Mouse (Mus musculus) heart, embryonic 14.5 days (tissue): ENCODE data around the gene Prom1. TPM values are rescaled to one million over a fixed set of nuclear protein-coding genes. Genes with fewer than 3 reads are reported as not detected.

Experiments used
- ATAC-seq: fragments of 200-750 bp; cut with Nextera tagmentation; 2 replicates; pipeline ENCODE4 v1.8.0; 2017; ENCODE audit warnings: low read depth, moderate TSS enrichment; ENCODE audit not compliant: insufficient number of reproducible peaks, insufficient read depth, low FRiP score
- H3K27ac ChIP-seq, 2 experiments: fragments of 200-500 bp in 1 of 2; fragments of 300-500 bp in 1 of 2; sonication (generic) in 1 of 2; replicated peaks in 1 of 2; 2 replicates each; pipeline ENCODE4 v1.5.1; 2012 to 2014; ENCODE audit warnings: low read depth in 2 of 2, low read length in 2 of 2, control low read depth in 1 of 2, mild to moderate bottlenecking in 1 of 2, mixed read lengths in 1 of 2; ENCODE audit not compliant: control insufficient read depth in 1 of 2, insufficient read depth in 1 of 2
- H3K27me3 ChIP-seq: fragments of 300-500 bp; sonication (generic); 2 replicates; pipeline ENCODE4 v1.6.1; 2014; ENCODE audit warnings: mild to moderate bottlenecking, low read length, control low read depth; ENCODE audit not compliant: control insufficient read depth, insufficient read depth
- H3K36me3 ChIP-seq: fragments of 300-500 bp; sonication (generic); 2 replicates; pipeline ENCODE4 v1.6.1; 2014; ENCODE audit warnings: mild to moderate bottlenecking, control low read depth, low read length, mixed read lengths; ENCODE audit not compliant: control insufficient read depth, insufficient read depth
- H3K4me1 ChIP-seq, 2 experiments: fragments of 200-500 bp in 1 of 2; fragments of 300-500 bp in 1 of 2; sonication (generic) in 1 of 2; 2 replicates each; pipeline ENCODE4 v1.6.1; 2012 to 2014; ENCODE audit warnings: low read length in 2 of 2, control low read depth in 1 of 2, mixed read lengths in 1 of 2; ENCODE audit not compliant: control insufficient read depth in 2 of 2, insufficient read depth in 2 of 2
- H3K4me2 ChIP-seq: fragments of 300-500 bp; sonication (generic); 2 replicates; pipeline ENCODE4 v1.6.1; 2014; ENCODE audit warnings: mild to moderate bottlenecking, low read length
- H3K4me3 ChIP-seq, 2 experiments: fragments of 200-500 bp in 1 of 2; fragments of 300-500 bp in 1 of 2; sonication (generic) in 1 of 2; 2 replicates each; pipeline ENCODE4 v1.5.1; 2012 to 2014; ENCODE audit warnings: low read length in 2 of 2, mild to moderate bottlenecking in 2 of 2, control low read depth in 1 of 2, low read depth in 1 of 2, moderate library complexity in 1 of 2; ENCODE audit not compliant: control insufficient read depth in 1 of 2, insufficient read depth in 1 of 2
- H3K9ac ChIP-seq: fragments of 300-500 bp; sonication (generic); 2 replicates; pipeline ENCODE4 v1.6.1; 2014; ENCODE audit warnings: mild to moderate bottlenecking, low read length
- H3K9me3 ChIP-seq: fragments of 300-500 bp; sonication (generic); 2 replicates; pipeline ENCODE4 v1.6.1; 2016; ENCODE audit warnings: low read length, control low read depth; ENCODE audit not compliant: control insufficient read depth
- WGBS: fragments of 180-500 bp; shearing (Covaris S2); extraction: QIAGEN DNeasy Blood & Tissue Kit; methylation state at CpG from one replicate; pipeline ENCODE4 v1.1.7; 2014; 5-methylcytosine and 5-hydroxymethylcytosine counted together
- polyA plus RNA-seq: library from polyadenylated mRNA; unstranded; fragments of >200 nt; fragmentation: Nextera tagmentation; extraction: Ambion mirVana; gene quantifications from 2 replicates; pipeline ENCODE4 v1.2.1, GENCODE M21; 2014

Gene Prom1
- polyA plus RNA-seq, 1 experiment from 2014 or later, result 11.3 TPM

DNA sequence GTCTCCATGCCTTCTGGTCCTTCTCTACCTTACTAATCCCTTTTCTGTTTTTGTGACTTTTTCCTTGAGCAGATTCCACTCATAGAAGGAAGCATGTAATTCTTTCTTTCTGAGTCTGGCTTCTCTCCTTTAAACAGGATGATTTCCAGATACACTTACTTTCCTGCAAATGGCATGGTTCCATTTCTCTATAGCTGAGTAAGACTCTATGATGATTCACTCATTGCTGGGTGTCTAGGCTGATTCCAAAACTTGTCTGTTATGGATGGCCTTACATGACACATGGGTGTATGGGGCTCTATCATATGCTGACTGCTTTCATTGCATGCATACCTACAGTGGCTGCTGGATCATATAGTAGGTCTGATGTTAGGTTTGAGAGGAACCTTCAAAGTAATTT lies 115.6 kb downstream of the Prom1 start:
- no peaks in the 10 kb centered on the region for H3K36me3 ChIP-seq
- ATAC-seq, result no peak
- no peak overlapping the region for H3K9ac ChIP-seq
- H3K9me3 ChIP-seq, result no peaks in the 10 kb centered on the region
- H3K27ac ChIP-seq, result no peak overlapping the region
- no peaks in the 10 kb centered on the region for H3K4me1 ChIP-seq
- no peaks in the 10 kb centered on the region for H3K27me3 ChIP-seq
- H3K4me2 ChIP-seq, result no peak overlapping the region
- H3K4me3 ChIP-seq, result no peak overlapping the region

DNA sequence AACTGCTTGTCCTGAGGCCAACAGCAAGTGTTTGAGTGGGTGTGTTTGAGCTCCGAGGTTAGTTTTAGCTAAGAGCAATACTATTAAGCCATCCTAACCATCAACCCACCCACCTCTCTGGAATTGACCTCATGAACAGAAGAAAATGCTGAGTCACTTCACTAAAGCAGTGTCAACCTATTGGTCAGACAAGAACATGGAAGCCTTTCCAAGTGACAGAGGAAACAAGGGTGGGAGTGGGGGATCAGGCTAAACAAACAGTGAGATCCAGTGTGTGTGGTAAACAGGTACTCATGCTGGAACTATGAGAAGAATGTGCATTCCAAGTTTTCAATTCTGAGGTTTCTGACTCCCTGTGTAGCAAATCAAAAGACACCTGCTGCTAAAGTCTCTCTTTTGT lies 118.9 kb downstream of the Prom1 start:
- H3K9ac ChIP-seq, result no peak overlapping the region
- no peaks in the 10 kb centered on the region for H3K27me3 ChIP-seq
- no peaks in the 10 kb centered on the region for H3K36me3 ChIP-seq
- H3K4me2 ChIP-seq, result no peak overlapping the region
- ATAC-seq, result no peak
- no peak overlapping the region for H3K4me3 ChIP-seq
- no peak overlapping the region for H3K27ac ChIP-seq
- 76% methylated on average over 1 of the region's 1 CpGs for WGBS
- no peaks in the 10 kb centered on the region for H3K4me1 ChIP-seq
- no peaks in the 10 kb centered on the region for H3K9me3 ChIP-seq

DNA sequence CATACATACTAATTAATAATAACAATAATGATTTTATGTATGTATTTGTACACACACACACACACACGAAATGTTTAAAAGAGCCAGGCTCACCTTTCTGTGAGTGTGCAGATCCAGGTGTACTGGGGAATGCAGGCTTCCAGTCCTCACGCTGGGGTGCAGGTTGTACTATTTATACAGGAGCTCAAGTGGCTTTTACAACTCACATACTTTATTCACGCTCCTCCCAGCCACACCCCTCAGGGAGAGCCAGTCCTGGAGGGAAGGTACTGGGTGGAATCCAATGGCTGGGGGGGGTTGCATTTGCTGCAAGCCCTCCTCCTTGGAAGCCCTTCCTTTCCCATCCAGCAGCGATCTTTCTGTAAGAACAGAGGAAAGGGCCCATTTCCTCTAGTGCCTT lies 120.2 kb downstream of the Prom1 start, which contains the start of gene Fgfbp1:
Gene Fgfbp1, minus strand, starts transcription at position 160 of the 400 bp plus-strand sequence.
- Histone ChIP-seq H3K27ac (no peak within 1 kb of the TSS), H3K9me3 (no peaks in the 10 kb centered on the region), H3K27me3 (no peaks in the 10 kb centered on the region), H3K9ac (no peak within 1 kb of the TSS), H3K4me2 (no peak within 1 kb of the TSS), H3K4me3 (no peak within 1 kb of the TSS), H3K36me3 (no peaks in the 10 kb centered on the region), H3K4me1 (no peaks in the 10 kb centered on the region)
- ATAC-seq, result no peak
- WGBS, result 49% methylated on average over 4 of the region's 4 CpGs

- Histone ChIP-seq H3K36me3 (no peaks in the 10 kb centered on the region), H3K4me3 (no peak overlapping the region), H3K27ac (no peak overlapping the region), H3K4me1 (no peaks in the 10 kb centered on the region), H3K9ac (no peak overlapping the region), H3K4me2 (no peak overlapping the region), H3K9me3 (no peaks in the 10 kb centered on the region), H3K27me3 (no peaks in the 10 kb centered on the region)
- 65% methylated on average over 2 of the region's 2 CpGs for WGBS
- ATAC-seq, result no peak
Observed at GRCm38 (mm10) chr5:43980397-43980796, 121.4 kb downstream of the Prom1 start.

DNA sequence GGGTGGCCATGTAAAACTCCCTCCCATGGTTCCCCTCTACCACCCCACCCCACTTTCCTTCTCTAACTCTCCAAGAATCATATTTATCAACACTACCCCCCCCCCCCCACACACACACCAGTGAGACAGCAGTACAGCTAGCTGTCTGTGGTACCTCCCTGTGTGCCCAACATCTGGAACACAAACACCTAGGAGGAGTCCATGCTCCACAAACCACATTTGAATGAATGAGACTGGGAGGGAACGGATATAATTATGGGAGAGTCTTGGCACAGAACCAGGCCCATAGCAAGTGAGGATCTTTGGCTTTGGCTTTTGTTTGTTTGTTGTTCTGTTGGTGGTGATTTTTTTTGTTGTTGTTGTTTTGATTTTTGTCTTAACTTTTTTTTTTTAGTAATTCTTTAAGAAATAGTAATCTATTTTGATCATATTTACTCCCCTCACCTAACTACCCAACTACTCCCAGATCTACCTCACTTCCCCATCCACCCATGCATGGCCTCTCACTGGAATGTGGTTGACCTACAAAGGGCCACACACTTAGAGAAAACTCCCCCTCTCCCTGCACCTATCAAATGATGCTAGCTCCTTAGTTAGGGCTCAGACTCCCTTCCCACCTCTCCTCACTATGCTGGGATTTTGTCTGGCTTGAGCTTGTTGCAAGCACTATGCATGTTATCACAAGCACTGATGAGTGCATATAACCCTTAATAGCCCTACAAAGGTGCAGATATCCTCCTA lies 124.8 kb downstream of the Prom1 start:
- ATAC-seq, result no peak

DNA sequence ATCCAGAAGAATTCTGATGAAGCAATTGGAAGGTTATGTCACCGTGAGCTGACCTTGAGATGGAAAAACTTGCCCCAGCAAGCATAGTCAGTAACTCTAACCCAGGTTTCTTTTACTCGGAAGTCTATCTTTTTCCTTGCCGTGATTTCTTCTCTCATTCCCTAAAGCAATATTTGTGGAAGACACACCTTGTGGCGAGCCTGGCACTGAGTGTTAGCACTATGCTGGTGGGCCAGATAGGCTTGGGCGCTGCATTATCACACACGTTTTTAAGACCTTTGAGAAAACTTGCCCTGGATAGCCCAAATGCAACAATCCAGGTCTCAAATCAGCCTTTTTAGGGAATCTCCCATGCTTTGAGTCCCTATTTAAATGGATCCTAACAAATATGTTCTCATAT lies 127.7 kb downstream of the Prom1 start:
- H3K27me3 ChIP-seq, result no peaks in the 10 kb centered on the region
- no peak overlapping the region for H3K9ac ChIP-seq
- no peak overlapping the region for H3K4me2 ChIP-seq
- H3K27ac ChIP-seq, result no peak overlapping the region
- H3K36me3 ChIP-seq, result no peaks in the 10 kb centered on the region
- H3K4me1 ChIP-seq, result no peaks in the 10 kb centered on the region
- H3K4me3 ChIP-seq, result no peak overlapping the region
- no peak for ATAC-seq
- H3K9me3 ChIP-seq, result no peaks in the 10 kb centered on the region
- 79% methylated on average over 6 of the region's 6 CpGs for WGBS

More for the DNA sequence above, 124.8 kb downstream of the Prom1 start:
- Histone ChIP-seq H3K4me1 (no peaks in the 10 kb centered on the region), H3K36me3 (no peaks in the 10 kb centered on the region), H3K27me3 (no peaks in the 10 kb centered on the region), H3K9me3 (no peaks in the 10 kb centered on the region), H3K9ac (no peak overlapping the region), H3K4me2 (no peak overlapping the region), H3K27ac (no peak overlapping the region), H3K4me3 (no peak overlapping the region)
- 75% methylated on average over 1 of the region's 1 CpGs for WGBS

- Histone ChIP-seq H3K4me2 (no peak overlapping the region), H3K4me1 (no peaks in the 10 kb centered on the region), H3K4me3 (no peak overlapping the region), H3K9ac (no peak overlapping the region), H3K27me3 (no peaks in the 10 kb centered on the region), H3K27ac (no peak overlapping the region), H3K36me3 (no peaks in the 10 kb centered on the region), H3K9me3 (no peaks in the 10 kb centered on the region)
- 19% methylated on average over 2 of the region's 2 CpGs for WGBS
- no peak for ATAC-seq
Observed at GRCm38 (mm10) chr5:43971156-43971555, 130.7 kb downstream of the Prom1 start.

DNA sequence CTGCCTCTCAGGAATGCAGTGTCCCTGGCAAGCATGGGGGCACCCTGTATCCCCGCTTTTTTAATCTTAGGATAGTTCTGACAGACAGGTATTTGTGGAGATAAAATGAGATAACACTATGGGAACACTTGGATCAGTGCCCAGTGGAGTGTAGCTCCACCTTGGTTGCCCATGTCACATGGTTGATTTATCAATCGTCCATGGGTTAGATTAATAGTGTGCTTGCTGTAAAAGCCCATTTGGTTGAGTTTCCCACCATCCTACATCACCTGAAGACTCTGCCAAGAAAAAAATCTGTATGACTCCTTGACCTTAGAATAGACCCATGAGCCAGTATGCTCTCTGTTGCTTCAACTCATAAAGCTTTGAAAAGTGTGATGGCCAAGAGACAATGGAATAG lies 131.3 kb downstream of the Prom1 start:
- no peaks in the 10 kb centered on the region for H3K4me1 ChIP-seq
- H3K9ac ChIP-seq, result no peak overlapping the region
- H3K27me3 ChIP-seq, result no peaks in the 10 kb centered on the region
- H3K4me2 ChIP-seq, result no peak overlapping the region
- 49% methylated on average over 2 of the region's 2 CpGs for WGBS
- no peaks in the 10 kb centered on the region for H3K36me3 ChIP-seq
- ATAC-seq, result no peak
- H3K9me3 ChIP-seq, result no peaks in the 10 kb centered on the region
- H3K27ac ChIP-seq, result no peak overlapping the region
- H3K4me3 ChIP-seq, result no peak overlapping the region
